Mouse (Mus musculus): ENCODE measurements around the gene Hectd4. TPM values are rescaled to one million over a fixed set of nuclear protein-coding genes. Genes with fewer than 3 reads are reported as not detected.

The Hectd4 gene
- polyA plus RNA-seq, 1 experiment from 2014 or later = 5.8 TPM

DNA sequence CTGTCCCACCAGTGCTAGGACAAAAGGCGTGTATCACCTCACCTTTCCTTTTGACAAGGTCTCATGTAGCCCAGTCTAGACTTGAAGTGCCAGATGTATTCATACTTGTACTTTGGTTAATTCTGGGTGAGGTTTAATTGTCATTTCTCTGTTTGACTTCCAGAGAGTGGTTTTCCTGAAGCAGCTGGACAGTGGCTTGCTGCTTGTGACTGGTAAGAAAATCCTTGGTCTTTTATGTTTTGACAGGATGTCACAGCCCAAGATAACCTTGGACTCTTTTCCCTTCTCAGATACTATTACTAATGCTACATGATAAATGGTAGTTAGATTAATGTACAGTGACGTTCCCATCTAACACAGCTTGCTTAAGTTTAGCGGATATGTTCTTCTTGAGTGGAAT is 13.0 kb upstream of the Hectd4 start:
- no peak for ATAC-seq (ENCODE audit: insufficient number of reproducible peaks, insufficient read depth, low FRiP score, low read depth)
- Histone ChIP-seq H3K4me1 (ENCODE audit: control insufficient read depth in 2 of 2, insufficient read depth in 2 of 2, low read length in 2 of 2) (peaks cover 6 to 18% of the 10 kb centered on the region in 2 experiments), H3K4me2 (ENCODE audit: low read length) (no peak overlapping the region), H3K36me3 (ENCODE audit: control insufficient read depth, insufficient read depth, low read length) (peaks cover 66% of the 10 kb centered on the region), H3K27me3 (ENCODE audit: control insufficient read depth, insufficient read depth, low read length) (no peaks in the 10 kb centered on the region), H3K27ac (replicated peaks in 1 of 2; ENCODE audit: control insufficient read depth in 1 of 2, insufficient read depth in 1 of 2, low read depth in 2 of 2, low read length in 2 of 2) (no peak overlapping the region), H3K9me3 (ENCODE audit: control insufficient read depth, low read length) (no peaks in the 10 kb centered on the region), H3K9ac (ENCODE audit: low read length) (0 out of 2 replicates have a peak overlapping the region, but pooled peaks have one; percentile 99), H3K4me3 (ENCODE audit: control insufficient read depth in 1 of 2, insufficient read depth in 1 of 2, low read depth in 1 of 2, low read length in 2 of 2) (no peak overlapping the region)
- WGBS = 72% methylated on average over 3 of the region's 3 CpGs

DNA sequence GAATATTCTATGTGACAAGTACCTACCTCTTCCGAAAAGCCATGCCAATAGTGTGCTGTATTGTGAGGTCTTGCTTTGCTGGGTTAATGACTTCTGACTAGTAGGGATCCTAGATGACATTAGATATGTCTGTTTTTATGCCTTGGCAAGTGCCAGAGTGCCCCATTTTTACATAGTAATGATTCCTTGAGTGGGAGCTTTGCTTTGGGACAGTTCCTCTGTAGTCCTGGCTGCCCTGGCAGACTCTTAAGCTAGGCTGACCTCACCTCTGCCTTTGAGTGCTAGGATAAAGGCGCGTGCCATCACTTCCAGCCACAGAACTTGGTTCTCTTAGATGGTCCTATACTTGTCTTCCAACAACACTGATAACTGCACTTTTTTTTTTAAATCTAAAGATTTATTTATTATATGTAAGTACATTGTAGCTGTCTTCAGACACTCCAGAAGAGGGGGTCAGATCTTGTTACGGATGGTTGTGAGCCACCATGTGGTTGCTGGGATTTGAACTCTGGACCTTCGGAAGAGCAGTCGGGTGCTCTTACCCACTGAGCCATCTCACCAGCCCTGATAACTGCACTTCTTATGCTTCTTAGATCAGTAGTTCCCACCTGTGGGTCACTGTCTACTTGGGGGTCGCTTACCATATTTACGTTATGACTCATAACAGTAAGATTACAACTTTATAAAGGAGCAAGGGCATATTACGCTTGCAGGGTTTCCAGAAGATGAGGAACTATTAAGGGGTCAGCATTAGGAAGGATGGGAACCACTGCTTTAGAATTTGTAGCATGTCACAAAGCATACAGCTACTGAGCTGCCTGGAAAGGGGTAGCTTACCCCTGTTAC is 10.0 kb upstream of the Hectd4 start:
- no peak overlapping the region for H3K4me3 ChIP-seq (ENCODE audit: control insufficient read depth in 1 of 2, insufficient read depth in 1 of 2, low read depth in 1 of 2, low read length in 2 of 2)
- H3K27ac ChIP-seq (replicated peaks in 1 of 2; ENCODE audit: control insufficient read depth in 1 of 2, insufficient read depth in 1 of 2, low read depth in 2 of 2, low read length in 2 of 2) = no peak overlapping the region
- H3K9ac ChIP-seq (ENCODE audit: low read length) = no peak overlapping the region
- no peak for ATAC-seq (ENCODE audit: insufficient number of reproducible peaks, insufficient read depth, low FRiP score, low read depth)
- H3K4me1 ChIP-seq (ENCODE audit: control insufficient read depth in 2 of 2, insufficient read depth in 2 of 2, low read length in 2 of 2) = peaks cover 6 to 18% of the 10 kb centered on the region in 2 experiments
- 87% methylated on average over 9 of the region's 9 CpGs for WGBS
- no peaks in the 10 kb centered on the region for H3K27me3 ChIP-seq (ENCODE audit: control insufficient read depth, insufficient read depth, low read length)
- H3K9me3 ChIP-seq (ENCODE audit: control insufficient read depth, low read length) = no peaks in the 10 kb centered on the region
- peaks cover 77% of the 10 kb centered on the region for H3K36me3 ChIP-seq (ENCODE audit: control insufficient read depth, insufficient read depth, low read length)
- H3K4me2 ChIP-seq (ENCODE audit: low read length) = no peak overlapping the region

DNA sequence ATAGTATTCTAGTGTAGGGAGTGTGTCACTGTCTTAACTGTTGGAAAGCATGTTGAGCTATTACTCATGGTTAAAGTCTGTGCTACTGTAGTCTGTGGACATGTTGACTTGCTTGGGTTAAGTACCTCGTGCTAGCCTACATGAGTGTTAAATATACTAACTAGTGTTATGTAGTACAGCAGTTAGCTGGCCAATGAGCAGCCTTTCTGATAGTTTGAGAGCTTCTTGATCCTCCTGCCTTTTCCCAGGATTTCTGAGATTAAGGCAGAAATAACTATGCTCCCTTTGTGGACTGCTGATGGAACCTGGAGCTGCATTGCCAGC is 9.5 kb upstream of the Hectd4 start:
- Histone ChIP-seq H3K4me1 (ENCODE audit: control insufficient read depth in 2 of 2, insufficient read depth in 2 of 2, low read length in 2 of 2) (peaks cover 6 to 17% of the 10 kb centered on the region in 2 experiments), H3K9me3 (ENCODE audit: control insufficient read depth, low read length) (no peaks in the 10 kb centered on the region), H3K9ac (ENCODE audit: low read length) (no peak overlapping the region), H3K4me2 (ENCODE audit: low read length) (no peak overlapping the region), H3K36me3 (ENCODE audit: control insufficient read depth, insufficient read depth, low read length) (peaks cover 75% of the 10 kb centered on the region), H3K27ac (replicated peaks in 1 of 2; ENCODE audit: control insufficient read depth in 1 of 2, insufficient read depth in 1 of 2, low read depth in 2 of 2, low read length in 2 of 2) (no peak overlapping the region), H3K4me3 (ENCODE audit: control insufficient read depth in 1 of 2, insufficient read depth in 1 of 2, low read depth in 1 of 2, low read length in 2 of 2) (no peak overlapping the region), H3K27me3 (ENCODE audit: control insufficient read depth, insufficient read depth, low read length) (no peaks in the 10 kb centered on the region)
- ATAC-seq (ENCODE audit: insufficient number of reproducible peaks, insufficient read depth, low FRiP score, low read depth) = 0 out of 2 replicates have a peak, but pooled peaks have one; percentile 16
- WGBS = 83% methylated on average over 1 of the region's 1 CpGs

DNA sequence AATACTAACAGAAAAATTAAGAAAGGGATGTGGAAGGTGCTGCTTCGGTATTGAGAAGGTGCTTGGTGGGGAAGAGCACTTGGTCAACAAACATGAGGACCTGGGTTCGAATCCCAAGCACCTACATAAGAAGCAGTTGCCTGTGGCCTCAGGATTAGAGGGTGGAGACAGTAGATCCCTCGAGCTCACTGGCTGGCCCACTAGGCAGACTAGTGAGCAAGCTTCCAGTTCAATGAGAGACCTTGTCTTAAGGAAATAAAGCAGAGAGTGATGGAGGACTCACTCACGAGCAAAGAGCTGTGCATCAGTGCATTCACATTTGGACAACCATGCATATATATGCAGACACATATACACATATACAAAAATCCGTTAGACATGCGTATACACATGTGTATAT is 7.9 kb upstream of the Hectd4 start:
- no peak for ATAC-seq (ENCODE audit: insufficient number of reproducible peaks, insufficient read depth, low FRiP score, low read depth)
- 91% methylated on average over 6 of the region's 6 CpGs for WGBS
- H3K4me3 ChIP-seq (ENCODE audit: control insufficient read depth in 1 of 2, insufficient read depth in 1 of 2, low read depth in 1 of 2, low read length in 2 of 2) = no peak overlapping the region

DNA sequence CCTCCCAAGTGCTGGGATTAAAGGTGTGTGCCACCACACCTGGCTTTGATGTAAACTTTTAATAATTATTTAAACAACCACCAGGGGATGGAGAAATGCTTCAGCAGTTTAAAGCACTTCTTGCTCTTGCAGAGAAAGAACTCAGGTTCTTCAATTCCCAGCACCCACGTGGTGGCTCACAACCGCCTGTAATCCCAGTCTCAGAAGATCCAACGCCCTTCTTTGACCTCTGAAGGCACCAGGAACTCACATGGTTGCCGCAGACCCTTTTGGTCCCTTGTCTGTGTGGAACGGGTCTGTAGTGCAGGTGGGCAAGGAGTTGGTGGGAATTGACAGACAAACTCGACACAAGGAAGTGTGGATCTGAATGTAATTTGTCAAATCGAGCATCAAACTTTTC is 5.3 kb upstream of the Hectd4 start:
- WGBS = 46% methylated on average over 7 of the region's 7 CpGs
- no peak overlapping the region for H3K4me2 ChIP-seq (ENCODE audit: low read length)
- no peak overlapping the region for H3K9ac ChIP-seq (ENCODE audit: low read length)
- ATAC-seq (ENCODE audit: insufficient number of reproducible peaks, insufficient read depth, low FRiP score, low read depth) = no peak
- H3K36me3 ChIP-seq (ENCODE audit: control insufficient read depth, insufficient read depth, low read length) = peaks cover 33% of the 10 kb centered on the region
- no peak overlapping the region for H3K4me3 ChIP-seq (ENCODE audit: control insufficient read depth in 1 of 2, insufficient read depth in 1 of 2, low read depth in 1 of 2, low read length in 2 of 2)
- H3K4me1 ChIP-seq (ENCODE audit: control insufficient read depth in 2 of 2, insufficient read depth in 2 of 2, low read length in 2 of 2) = no peaks in the 10 kb centered on the region; a peak in 1 of 4 replicates
- H3K27me3 ChIP-seq (ENCODE audit: control insufficient read depth, insufficient read depth, low read length) = no peaks in the 10 kb centered on the region
- no peaks in the 10 kb centered on the region for H3K9me3 ChIP-seq (ENCODE audit: control insufficient read depth, low read length)
- no peak overlapping the region for H3K27ac ChIP-seq (replicated peaks in 1 of 2; ENCODE audit: control insufficient read depth in 1 of 2, insufficient read depth in 1 of 2, low read depth in 2 of 2, low read length in 2 of 2)

More for the DNA sequence above, 7.9 kb upstream of the Hectd4 start:
- Histone ChIP-seq H3K9me3 (ENCODE audit: control insufficient read depth, low read length) (no peaks in the 10 kb centered on the region), H3K4me2 (ENCODE audit: low read length) (no peak overlapping the region), H3K36me3 (ENCODE audit: control insufficient read depth, insufficient read depth, low read length) (peaks cover 59% of the 10 kb centered on the region), H3K9ac (ENCODE audit: low read length) (no peak overlapping the region), H3K4me1 (ENCODE audit: control insufficient read depth in 2 of 2, insufficient read depth in 2 of 2, low read length in 2 of 2) (0 out of 4 replicates have a peak, but pooled peaks cover 0 to 2% of the 10 kb centered on the region in 2 experiments), H3K27me3 (ENCODE audit: control insufficient read depth, insufficient read depth, low read length) (no peaks in the 10 kb centered on the region), H3K27ac (replicated peaks in 1 of 2; ENCODE audit: control insufficient read depth in 1 of 2, insufficient read depth in 1 of 2, low read depth in 2 of 2, low read length in 2 of 2) (no peak overlapping the region)

DNA sequence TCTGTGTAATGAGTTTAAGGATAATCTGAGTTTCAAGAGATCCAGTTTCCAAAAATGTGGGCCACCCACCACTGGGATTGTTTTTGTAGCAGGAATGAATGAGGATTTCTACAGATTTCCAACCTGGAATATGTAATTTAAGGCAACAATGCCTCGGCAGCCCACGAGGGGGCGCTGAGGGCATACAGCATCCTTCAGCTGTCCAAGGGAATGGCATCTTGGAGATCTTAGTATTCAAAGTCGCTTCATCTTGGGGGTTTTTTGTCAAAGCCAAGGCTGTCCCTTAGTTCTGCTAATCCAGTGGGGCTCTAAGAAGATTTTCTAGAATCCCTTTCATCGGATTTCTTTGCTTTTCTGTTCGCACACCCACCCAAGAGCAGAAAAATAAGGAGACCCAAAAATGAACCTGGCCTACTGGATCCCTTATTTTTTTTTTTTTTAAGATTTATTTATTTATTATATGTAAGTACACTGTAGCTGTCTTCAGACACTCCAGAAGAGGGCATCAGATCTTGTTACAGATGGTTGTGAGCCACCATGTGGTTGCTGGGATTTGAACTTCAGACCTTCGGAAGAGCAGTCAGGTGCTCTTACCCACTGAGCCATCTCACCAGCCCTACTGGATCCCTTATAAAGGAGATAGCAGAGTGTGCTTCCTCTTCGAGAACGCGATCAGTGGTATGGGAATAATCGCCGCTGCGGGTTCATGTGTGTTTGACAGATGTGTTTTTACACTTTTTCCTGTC is 4.5 kb upstream of the Hectd4 start:
- Histone ChIP-seq H3K9me3 (ENCODE audit: control insufficient read depth, low read length) (no peaks in the 10 kb centered on the region), H3K9ac (ENCODE audit: low read length) (no peak overlapping the region; the same call in 1 of the 2 replicates)

DNA sequence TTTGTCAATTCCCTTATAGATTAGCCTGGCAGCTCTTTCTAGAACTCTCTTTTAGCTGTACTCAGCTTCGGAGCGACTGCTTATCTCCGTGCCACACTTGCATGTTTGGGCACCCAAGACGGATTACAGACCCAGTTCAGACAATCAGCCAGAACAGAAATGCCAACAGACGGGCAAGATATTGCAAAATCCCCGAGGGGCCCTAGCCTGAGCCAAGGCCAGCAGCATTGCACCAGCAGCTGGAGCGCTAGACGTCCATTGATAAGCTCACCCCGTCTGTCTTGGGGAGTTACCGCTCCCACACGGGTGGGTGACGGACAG is 3.9 kb upstream of the Hectd4 start:
- Histone ChIP-seq H3K27ac (replicated peaks in 1 of 2; ENCODE audit: control insufficient read depth in 1 of 2, insufficient read depth in 1 of 2, low read depth in 2 of 2, low read length in 2 of 2) (no peak overlapping the region), H3K9me3 (ENCODE audit: control insufficient read depth, low read length) (no peaks in the 10 kb centered on the region), H3K9ac (ENCODE audit: low read length) (no peak overlapping the region; the same call in 1 of the 2 replicates), H3K36me3 (ENCODE audit: control insufficient read depth, insufficient read depth, low read length) (peaks cover 20% of the 10 kb centered on the region), H3K4me2 (ENCODE audit: low read length) (no peak overlapping the region), H3K4me1 (ENCODE audit: control insufficient read depth in 2 of 2, insufficient read depth in 2 of 2, low read length in 2 of 2) (peaks cover 0 to 2% of the 10 kb centered on the region in 2 experiments; a peak in 1 of 4 replicates), H3K4me3 (ENCODE audit: control insufficient read depth in 1 of 2, insufficient read depth in 1 of 2, low read depth in 1 of 2, low read length in 2 of 2) (no peak overlapping the region), H3K27me3 (ENCODE audit: control insufficient read depth, insufficient read depth, low read length) (no peaks in the 10 kb centered on the region)
- ATAC-seq (ENCODE audit: insufficient number of reproducible peaks, insufficient read depth, low FRiP score, low read depth) = no peak
- 42% methylated on average over 12 of the region's 12 CpGs for WGBS

More for the DNA sequence above, 4.5 kb upstream of the Hectd4 start:
- Histone ChIP-seq H3K27me3 (ENCODE audit: control insufficient read depth, insufficient read depth, low read length) (no peaks in the 10 kb centered on the region), H3K4me3 (ENCODE audit: control insufficient read depth in 1 of 2, insufficient read depth in 1 of 2, low read depth in 1 of 2, low read length in 2 of 2) (no peak overlapping the region), H3K27ac (replicated peaks in 1 of 2; ENCODE audit: control insufficient read depth in 1 of 2, insufficient read depth in 1 of 2, low read depth in 2 of 2, low read length in 2 of 2) (no peak overlapping the region), H3K4me1 (ENCODE audit: control insufficient read depth in 2 of 2, insufficient read depth in 2 of 2, low read length in 2 of 2) (peaks cover 0 to 2% of the 10 kb centered on the region in 2 experiments; a peak in 1 of 4 replicates), H3K36me3 (ENCODE audit: control insufficient read depth, insufficient read depth, low read length) (peaks cover 25% of the 10 kb centered on the region), H3K4me2 (ENCODE audit: low read length) (no peak overlapping the region)
- 36% methylated on average over 13 of the region's 13 CpGs for WGBS
- ATAC-seq (ENCODE audit: insufficient number of reproducible peaks, insufficient read depth, low FRiP score, low read depth) = no peak
